Mouse (Mus musculus) neutrophil, adult 5-6 weeks (primary cell): ENCODE results near the gene Pla2g2f. TPM values are rescaled to one million over a fixed set of nuclear protein-coding genes. Genes with fewer than 3 reads are reported as not detected.

Experiments used
- ATAC-seq: fragments of 151-379, 151-347 bp; 2 replicates; pipeline ENCODE4 v1.8.0; 2017; ENCODE audit warnings: mild to moderate bottlenecking, moderate TSS enrichment; ENCODE audit not compliant: insufficient number of reproducible peaks, poor library complexity, low FRiP score, severe bottlenecking; ENCODE audit errors: extremely low read depth
- total RNA-seq: library from RNA; stranded (forward); fragments of 200-1000 nt; gene quantifications from 2 replicates; pipeline ENCODE4 v1.2.3, GENCODE M21; 2017

Gene Pla2g2f
- total RNA-seq, 1 experiment from 2014 or later: not detected

- ATAC-seq: no peak
Observed at GRCm38 (mm10) chr4:138724354-138725126, 32.9 kb downstream of the Pla2g2f start, which contains the start of gene Pla2g2c. Gene Pla2g2c, plus strand, starts transcription at chr4:138724792.

DNA sequence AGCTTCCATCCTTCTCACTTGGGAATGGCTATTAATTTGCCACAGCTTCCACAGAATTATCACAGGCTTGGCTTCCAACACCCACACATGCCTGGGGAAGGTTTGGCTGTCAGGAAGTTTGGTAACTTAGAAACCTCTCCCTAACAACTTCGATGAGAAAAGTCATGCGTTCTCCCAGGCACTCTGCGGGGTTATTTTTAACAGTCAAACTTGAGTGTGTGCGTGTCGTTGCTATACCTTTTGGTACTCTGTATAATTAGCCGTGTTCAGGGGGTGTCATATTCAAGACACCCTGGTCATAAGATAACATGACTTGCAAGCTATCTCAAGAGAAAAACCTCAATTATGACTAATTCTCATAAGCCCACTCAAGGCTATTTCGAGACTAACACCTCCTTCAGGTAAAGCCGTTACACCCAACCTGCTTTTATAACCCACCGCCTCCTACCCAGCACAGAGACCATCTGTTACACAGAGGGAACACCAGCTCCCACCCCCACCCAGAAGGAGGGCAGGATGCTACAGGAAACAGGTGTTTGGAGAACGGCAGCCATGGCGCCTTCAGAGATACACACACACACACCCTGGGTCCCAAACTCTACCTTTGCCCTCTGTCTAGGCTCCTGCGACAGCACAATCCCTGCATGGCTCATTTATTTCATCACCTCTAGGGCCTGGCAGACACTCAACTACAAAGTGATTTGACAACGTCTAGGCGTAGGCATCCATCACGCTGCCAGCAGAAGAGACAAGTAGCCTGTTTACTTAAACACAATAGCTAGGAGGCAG, 33.7 kb downstream of the Pla2g2f start:
- no peak for ATAC-seq

- no peak for ATAC-seq
Observed at GRCm38 (mm10) chr4:138719264-138719596, 38.2 kb downstream of the Pla2g2f start.

DNA sequence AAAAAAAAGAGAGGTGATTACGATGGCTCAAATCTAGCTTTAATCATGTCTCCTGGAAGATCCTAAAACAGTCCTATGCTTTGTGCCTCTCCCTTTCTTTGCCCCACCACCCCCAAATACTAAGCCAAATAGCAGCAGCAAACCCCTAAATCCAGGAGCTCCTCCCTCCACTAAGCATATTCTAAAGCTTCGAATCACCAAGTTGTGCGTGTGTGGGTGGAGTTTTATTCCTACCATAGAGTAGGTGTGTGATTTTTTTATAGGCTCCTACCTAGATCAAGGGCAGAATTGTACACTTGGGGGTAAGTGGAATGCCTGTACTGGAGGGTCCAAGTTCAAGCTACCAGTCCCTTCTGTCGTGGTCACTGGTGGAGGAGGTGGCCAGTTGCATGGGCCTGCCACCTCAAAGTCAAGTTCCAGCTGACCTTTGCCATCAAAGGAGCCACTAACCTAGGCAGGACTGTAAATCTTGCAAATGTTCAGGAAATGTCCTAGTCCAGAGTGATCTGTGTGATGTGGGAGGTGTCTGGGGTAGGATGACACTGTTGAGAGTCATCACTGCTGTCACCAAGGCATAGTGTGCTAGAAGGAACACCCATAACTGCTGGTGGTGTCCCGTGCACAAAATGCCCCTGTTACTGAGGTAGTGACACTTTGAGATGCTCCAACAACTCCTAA, 38.7 kb downstream of the Pla2g2f start:
- ATAC-seq: no peak

DNA sequence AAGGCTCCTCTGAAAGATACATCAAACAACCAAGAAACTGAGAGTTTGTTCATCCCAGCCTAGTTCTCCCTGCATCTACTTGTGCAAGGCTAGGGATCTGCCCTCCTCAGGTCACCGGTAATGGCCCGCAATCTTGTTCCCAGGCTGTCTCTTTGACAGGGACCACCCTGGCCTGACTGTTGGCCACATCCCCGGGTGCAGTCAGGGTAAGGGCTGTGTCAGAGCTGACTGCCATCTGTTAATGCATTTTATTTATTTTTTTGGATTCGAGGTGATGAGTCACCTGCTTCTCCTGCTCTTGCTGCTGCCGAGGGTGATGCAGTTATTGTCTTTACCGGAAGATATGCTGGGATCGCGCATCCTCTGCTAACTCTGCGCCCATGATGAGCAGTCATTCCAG, 40.7 kb downstream of the Pla2g2f start:
- no peak for ATAC-seq

- no peak for ATAC-seq
Observed at GRCm38 (mm10) chr4:138714186-138714585, 43.2 kb downstream of the Pla2g2f start.

DNA sequence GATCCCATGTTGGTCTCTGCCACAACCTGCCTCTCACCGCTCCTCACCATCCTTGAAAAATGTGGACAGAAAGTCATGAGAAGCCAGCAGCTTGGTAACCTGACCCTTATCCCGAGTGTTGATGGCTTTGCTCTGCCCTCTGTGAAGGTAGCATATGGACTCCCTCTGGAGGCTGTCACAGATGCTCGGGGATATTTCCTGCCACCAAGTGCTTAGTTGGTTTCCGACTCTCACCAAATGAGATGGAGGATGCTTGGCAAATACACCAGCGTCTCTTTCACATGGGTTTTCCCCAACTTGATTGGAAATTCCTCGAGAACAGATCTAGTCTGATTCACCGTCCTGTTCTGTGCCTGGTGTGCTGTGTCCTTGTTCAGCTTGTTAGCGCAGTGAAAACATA, 44.8 kb downstream of the Pla2g2f start:
- ATAC-seq: no peak

DNA sequence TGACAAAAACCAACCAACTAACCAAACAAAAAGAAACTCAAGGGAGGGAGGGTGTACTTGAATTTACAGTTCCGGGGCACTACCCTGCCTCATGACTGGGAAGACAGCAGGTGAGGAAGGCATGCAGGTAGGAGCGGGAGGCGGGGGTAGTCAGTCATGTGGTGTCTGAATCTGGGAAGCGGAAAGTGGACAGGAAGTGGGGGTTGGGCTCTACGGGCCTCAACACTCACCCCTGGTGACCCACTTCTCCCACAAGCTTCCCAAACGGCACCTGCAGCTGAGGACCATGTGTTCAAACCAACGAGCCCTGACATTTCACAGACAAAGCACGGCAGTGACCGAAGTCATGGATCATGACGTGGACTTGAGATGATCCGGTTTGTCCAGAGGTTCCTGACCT, 45.3 kb downstream of the Pla2g2f start:
- ATAC-seq: no peak

DNA sequence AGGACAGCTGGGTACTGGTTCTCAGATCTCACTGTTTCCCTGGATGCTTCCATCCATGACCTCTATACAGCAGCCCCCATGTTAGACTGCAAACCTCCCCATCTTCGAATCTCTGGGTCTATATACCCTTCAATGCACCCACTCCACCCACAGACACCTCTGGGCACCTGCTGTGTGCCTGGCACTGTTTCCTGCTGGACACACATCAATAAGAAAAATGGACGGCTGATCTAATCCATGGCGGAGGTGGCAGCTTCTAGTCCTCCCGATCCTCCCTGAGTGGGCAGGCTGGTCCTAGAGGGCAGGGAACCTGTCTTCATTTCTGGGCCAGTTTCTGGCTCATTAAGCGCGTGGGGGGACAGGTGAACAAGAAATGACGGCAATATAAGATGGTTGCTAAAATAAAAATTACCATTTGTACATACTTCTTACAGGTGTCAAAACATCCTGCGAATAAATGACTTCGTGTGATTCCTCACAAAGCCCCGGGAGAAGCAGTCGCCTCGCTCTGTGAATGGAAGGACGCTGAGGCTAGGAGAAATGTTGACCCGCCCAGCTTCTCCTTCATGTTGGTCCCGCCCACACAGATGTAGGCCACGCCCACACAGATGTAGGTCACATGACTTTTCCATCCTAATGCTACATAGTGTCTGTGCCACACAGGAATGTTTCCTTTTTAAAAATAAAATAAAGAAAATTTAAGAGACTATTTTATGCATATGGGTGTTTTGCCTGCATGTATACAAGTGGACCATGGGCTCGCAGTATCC, 46.2 kb downstream of the Pla2g2f start:
- no peak for ATAC-seq

- no peak for ATAC-seq
Observed at GRCm38 (mm10) chr4:138710633-138711032, 46.8 kb downstream of the Pla2g2f start.

- no peak for ATAC-seq
Observed at GRCm38 (mm10) chr4:138709944-138710343, 47.5 kb downstream of the Pla2g2f start.

- ATAC-seq: no peak
Observed at GRCm38 (mm10) chr4:138709246-138709645, 48.2 kb downstream of the Pla2g2f start.

GRCm38 (mm10) chr4:138708636-138709035, 48.8 kb downstream of the Pla2g2f start:
- ATAC-seq: no peak

DNA sequence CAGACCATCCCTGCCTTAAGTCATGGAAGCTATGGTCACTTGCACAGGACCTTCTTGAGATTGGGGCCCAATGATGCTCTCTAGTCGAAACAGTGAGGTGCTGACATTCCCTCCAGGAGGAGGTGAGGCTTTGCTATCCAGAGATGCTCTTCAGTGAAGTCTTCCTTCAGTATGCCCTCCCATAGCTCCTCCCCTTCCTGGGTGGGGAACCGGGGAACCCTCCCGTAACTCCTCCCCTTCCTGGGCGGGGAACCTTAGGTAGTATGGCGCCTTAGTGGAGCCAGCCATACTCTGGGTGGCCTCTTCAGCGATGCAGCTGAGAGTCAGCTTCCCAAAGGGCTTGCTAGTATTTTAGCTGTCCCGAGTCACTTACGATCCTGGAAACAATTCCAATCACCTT, 50.8 kb downstream of the Pla2g2f start:
- no peak for ATAC-seq

GRCm38 (mm10) chr4:138704169-138704568, 53.3 kb downstream of the Pla2g2f start:
- ATAC-seq: no peak

DNA sequence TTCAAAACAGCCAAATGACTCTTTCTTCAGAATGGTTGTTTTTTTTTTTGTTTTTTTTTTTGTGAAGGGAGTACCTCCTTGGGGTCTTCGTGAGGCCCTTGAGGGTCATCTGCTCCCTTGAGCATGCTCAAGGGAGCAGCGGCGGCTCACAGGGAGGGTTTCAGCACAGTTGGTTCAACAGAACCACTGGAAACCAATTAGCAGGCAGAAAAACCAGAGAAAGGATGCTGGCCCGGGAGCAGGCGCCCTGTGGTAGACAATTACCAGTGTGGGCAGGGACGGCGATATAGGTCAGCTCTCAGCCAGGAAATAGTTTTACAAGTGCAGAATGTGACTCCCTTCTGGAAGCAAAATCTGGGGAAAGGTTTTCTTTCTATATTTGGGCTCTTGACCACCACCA, 53.8 kb downstream of the Pla2g2f start:
- no peak for ATAC-seq

- no peak for ATAC-seq
Observed at GRCm38 (mm10) chr4:138702528-138702927, 54.9 kb downstream of the Pla2g2f start.

DNA sequence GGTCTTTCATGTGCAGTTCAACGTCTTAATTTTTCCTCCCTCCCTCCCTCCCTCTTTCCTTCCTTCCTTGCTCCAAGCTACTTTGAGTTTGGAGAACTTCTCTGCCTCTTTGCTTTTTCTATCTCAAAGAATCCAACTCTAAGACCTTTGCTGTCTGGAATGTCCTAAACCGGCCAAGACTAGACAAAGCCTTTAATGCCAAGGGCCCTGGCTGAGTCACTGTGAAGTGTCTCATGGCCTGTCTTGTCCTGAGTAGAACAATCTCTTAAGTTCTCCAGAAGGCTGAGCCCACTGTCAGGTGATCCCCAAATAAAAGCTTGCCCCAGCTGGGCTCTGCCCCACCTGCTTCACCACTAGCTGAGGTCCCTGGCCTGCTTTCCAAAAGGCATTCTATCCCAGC, 55.4 kb downstream of the Pla2g2f start:
- ATAC-seq: no peak

DNA sequence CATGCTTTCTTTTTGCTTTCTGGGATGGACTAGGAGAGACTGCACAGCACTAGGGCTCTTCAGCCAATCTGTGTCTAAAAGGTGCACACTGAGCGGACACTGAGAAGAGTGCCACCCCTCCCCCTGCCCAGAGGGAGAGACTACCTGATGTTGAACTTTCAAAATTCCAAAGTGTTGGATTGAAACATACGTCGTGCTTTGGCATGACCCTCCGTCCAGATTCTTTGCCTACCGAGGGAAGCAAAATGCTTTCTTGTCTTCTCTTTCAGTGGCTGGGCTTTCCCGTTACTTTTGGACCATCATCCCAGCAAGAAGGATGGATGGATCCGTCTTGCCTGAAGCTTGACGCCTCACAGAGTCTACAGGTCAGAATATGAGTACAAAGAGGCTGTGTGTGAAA, 56.3 kb downstream of the Pla2g2f start:
- ATAC-seq: no peak
